Mouse (Mus musculus) layer of hippocampus, adult 9-10 months (tissue): ENCODE results near the gene Zfp711.

Experiments
- DNase-seq: peaks from one replicate; pipeline ENCODE4 v3.0.0; 2022; ENCODE audit warnings: low spot score

Gene Zfp711

GRCm38 (mm10) chrX:112600511-112601305, at the start of gene Zfp711:
Zfp711 (plus strand) TSS chrX:112600526.
- no peak for DNase-seq

GRCm38 (mm10) chrX:112567716-112568115, 32.6 kb upstream of the Zfp711 start:
- DNase-seq = no peak

GRCm38 (mm10) chrX:112601306-112602120, 1.2 kb downstream of the Zfp711 start:
- DNase-seq = no peak

GRCm38 (mm10) chrX:112675525-112675924, 75.2 kb downstream of the Zfp711 start:
- DNase-seq = no peak

- DNase-seq = no peak
Observed at GRCm38 (mm10) chrX:112680605-112681004, 80.3 kb downstream of the Zfp711 start.
